Mouse (Mus musculus) spleen, adult 2 months (tissue): ENCODE data around the gene F3. TPM values are rescaled to one million over a fixed set of nuclear protein-coding genes. Genes with fewer than 3 reads are reported as not detected.
A peak's percentile ranks its signal among the peaks of the same experiment; 100 is the strongest.

Experiments
- DNase-seq, 2 experiments: peaks; one replicate each; pipeline versions ENCODE4 v3.0.0 to v3.0.0-alpha.2; 2012 to 2021; ENCODE audit warnings: low spot score in 2 of 2, low read depth in 1 of 2
- H3K27ac ChIP-seq: fragments of 200-500 bp; 2 replicates; pipeline ENCODE4 v1.5.1; 2012; ENCODE audit warnings: low read length, inconsistent platforms; ENCODE audit not compliant: insufficient read depth
- H3K27me3 ChIP-seq: fragments of 200-500 bp; 2 replicates; pipeline ENCODE4 v1.6.1; 2012; ENCODE audit warnings: mild to moderate bottlenecking, moderate library complexity, low read length, inconsistent platforms; ENCODE audit not compliant: control insufficient read depth, insufficient read depth
- H3K36me3 ChIP-seq: fragments of 200-500 bp; 2 replicates; pipeline ENCODE4 v1.6.1; 2012; ENCODE audit warnings: mild to moderate bottlenecking, low read length, inconsistent platforms; ENCODE audit not compliant: control insufficient read depth, insufficient read depth
- H3K4me1 ChIP-seq: fragments of 200-500 bp; 2 replicates; pipeline ENCODE4 v1.6.1; 2011; ENCODE audit warnings: inconsistent platforms; ENCODE audit not compliant: control insufficient read depth, insufficient read depth, insufficient read length
- H3K4me3 ChIP-seq: fragments of 200-500 bp; 2 replicates; pipeline ENCODE4 v1.5.1; 2011; ENCODE audit warnings: mild to moderate bottlenecking, inconsistent platforms; ENCODE audit not compliant: insufficient read depth, insufficient read length; ENCODE audit errors: extremely low read depth
- CTCF ChIP-seq: fragments of 200-500 bp; IDR thresholded peaks from 2 replicates; pipeline ENCODE4 v1.5.1; 2011; ENCODE audit warnings: mild to moderate bottlenecking, inconsistent platforms; ENCODE audit not compliant: insufficient read depth, insufficient read length, insufficient replicate concordance; ENCODE audit errors: extremely low read depth
- POLR2A ChIP-seq: fragments of 200-500 bp; IDR thresholded peaks from 2 replicates; pipeline ENCODE4 v1.6.1; 2011; ENCODE audit warnings: low read depth, low read length, inconsistent platforms
- WGBS: fragments of 180-500 bp; shearing (Covaris S2); methylation state at CpG from one replicate; pipeline ENCODE4 v1.1.7; 2018; 5-methylcytosine and 5-hydroxymethylcytosine counted together
- polyA plus RNA-seq: library from polyadenylated mRNA; depleted of rRNA; stranded (reverse); fragments of >200 nt; gene quantifications from 2 replicates; pipeline ENCODE4 v1.2.3, GENCODE M21; 2012; rRNA removed

The F3 gene
- 3.1 and 3.4 TPM in 2 replicates for polyA plus RNA-seq

DNA sequence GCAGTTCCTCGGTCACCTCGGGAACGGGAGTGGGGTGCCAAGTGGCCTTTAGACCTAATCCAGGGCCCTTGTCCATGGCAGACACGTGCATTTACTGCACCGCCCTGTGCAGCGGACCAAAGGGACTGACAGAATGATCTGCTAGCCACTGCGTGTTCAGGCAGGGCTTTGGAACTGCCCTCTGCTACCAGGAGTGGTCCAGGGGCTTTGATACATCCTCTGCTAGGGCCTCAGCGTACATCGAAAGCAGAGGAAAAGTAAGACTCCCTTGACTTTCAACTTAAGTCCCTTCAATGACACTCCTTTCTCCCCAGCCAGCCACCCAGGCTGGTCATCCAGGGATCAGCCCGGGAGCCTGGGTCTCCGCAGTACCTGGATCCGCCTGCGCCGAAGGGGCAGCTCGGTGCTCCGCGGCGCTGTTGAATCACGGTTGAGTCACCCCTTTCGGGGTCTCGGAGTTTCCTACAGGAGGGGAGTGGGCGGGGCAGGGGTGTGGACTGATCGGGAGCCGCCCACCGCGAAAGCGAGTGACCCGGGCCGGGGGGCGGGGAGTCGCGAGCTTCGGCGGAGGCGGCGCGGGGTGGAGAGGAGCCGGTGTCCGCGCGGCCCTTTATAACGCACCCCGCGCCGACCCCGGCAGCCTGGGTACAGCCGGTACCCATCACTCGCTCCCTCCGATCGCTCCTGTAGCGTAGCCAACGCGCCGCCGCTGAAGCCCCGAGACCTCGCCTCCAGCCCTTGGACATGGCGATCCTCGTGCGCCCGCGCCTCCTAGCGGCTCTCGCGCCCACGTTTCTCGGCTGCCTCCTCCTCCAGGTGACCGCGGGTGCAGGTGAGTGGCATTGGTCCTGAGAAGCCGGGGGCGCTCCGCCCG is at the start of gene F3:
F3 (plus strand) TSS at position 567 of the 874 bp plus-strand sequence.
- Histone ChIP-seq H3K4me3 (peak within 1 kb of the TSS; percentile 50), H3K36me3 (no peaks in the 10 kb centered on the region), H3K27ac (no peak within 1 kb of the TSS), H3K27me3 (peaks cover 9% of the 10 kb centered on the region), H3K4me1 (peaks cover 8% of the 10 kb centered on the region)
- peak in 1 of 2 experiments; percentile 44 for DNase-seq
- peak; percentile 45; the same call in 1 of the 2 replicates for TF ChIP-seq CTCF
- no peak for TF ChIP-seq POLR2A
- 1% methylated on average over 72 of the region's 73 CpGs for WGBS

DNA sequence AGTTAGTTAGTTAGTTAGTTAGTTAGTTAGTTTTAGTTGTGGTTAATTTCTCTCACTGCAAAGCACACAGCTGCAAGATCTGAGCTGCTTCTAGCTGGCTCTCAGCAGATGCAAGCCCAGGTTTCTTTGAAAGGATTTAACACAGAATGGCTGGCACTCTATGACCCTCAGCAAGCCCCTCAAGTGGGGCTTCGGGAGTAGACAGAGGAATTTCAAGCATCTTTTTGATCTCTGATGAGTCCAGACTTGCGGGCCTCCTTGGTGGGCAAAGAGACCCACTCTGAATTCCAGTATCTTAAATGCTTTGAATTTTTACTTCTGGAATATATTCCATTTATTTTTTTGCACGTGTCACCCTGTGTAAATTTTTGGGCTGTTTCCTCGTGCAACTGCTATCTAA is 44.4 kb upstream of the F3 start:
- no peak overlapping the region for H3K27ac ChIP-seq
- H3K27me3 ChIP-seq, result no peaks in the 10 kb centered on the region
- no peak for DNase-seq
- H3K4me1 ChIP-seq, result no peaks in the 10 kb centered on the region
- no peak overlapping the region for H3K4me3 ChIP-seq
- WGBS, result 87% methylated on average over 4 of the region's 4 CpGs
- TF ChIP-seq POLR2A (no peak), CTCF (no peak)
- no peaks in the 10 kb centered on the region for H3K36me3 ChIP-seq

DNA sequence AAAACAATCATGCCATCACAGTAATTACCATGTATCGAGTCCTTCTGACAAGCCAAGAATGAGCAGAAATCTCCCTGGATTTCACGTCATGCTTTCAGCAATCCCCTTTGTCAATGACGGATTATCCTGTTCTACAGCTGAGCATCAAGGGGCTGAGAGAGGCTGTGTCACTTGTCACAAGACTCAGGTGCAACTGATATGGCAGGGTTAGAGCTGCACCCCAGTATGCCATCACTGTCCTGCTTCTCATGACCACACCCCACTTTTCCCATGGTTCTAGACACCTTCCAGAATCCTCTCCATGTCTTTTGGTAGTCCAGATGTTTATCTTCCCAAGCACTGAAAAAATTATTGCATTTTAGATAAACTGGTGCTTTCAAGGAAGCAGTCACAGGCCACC is 43.9 kb upstream of the F3 start:
- WGBS, result 88% methylated on average over 3 of the region's 3 CpGs
- no peaks in the 10 kb centered on the region for H3K27me3 ChIP-seq
- H3K36me3 ChIP-seq, result no peaks in the 10 kb centered on the region
- TF ChIP-seq CTCF, result no peak
- TF ChIP-seq POLR2A, result no peak
- H3K4me1 ChIP-seq, result no peaks in the 10 kb centered on the region
- H3K27ac ChIP-seq, result no peak overlapping the region
- no peak for DNase-seq
- H3K4me3 ChIP-seq, result no peak overlapping the region

DNA sequence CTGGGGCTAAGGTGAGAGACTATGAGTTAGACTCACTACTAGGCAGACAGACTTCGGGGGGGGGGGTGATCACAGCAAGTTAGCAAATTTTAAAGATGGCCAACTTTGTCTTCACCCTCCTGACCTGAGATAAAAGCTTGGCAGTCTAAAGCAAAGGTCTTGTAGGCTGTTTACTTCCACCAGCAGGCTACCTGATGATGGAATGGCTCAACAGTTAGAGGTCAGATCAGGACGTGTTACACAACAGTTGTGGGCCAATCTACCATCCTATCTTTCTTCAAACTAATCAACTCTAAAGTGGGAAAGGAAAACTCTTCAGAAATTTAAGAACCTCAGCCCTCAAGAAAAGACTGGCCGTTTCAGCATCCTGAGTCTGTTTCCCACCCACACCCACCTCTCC is 43.1 kb upstream of the F3 start:
- TF ChIP-seq CTCF (no peak), POLR2A (no peak)
- 75% methylated on average over 3 of the region's 3 CpGs for WGBS
- Histone ChIP-seq H3K27me3 (no peaks in the 10 kb centered on the region), H3K4me3 (no peak overlapping the region), H3K36me3 (no peaks in the 10 kb centered on the region), H3K4me1 (no peaks in the 10 kb centered on the region), H3K27ac (no peak overlapping the region)
- DNase-seq, result no peak

DNA sequence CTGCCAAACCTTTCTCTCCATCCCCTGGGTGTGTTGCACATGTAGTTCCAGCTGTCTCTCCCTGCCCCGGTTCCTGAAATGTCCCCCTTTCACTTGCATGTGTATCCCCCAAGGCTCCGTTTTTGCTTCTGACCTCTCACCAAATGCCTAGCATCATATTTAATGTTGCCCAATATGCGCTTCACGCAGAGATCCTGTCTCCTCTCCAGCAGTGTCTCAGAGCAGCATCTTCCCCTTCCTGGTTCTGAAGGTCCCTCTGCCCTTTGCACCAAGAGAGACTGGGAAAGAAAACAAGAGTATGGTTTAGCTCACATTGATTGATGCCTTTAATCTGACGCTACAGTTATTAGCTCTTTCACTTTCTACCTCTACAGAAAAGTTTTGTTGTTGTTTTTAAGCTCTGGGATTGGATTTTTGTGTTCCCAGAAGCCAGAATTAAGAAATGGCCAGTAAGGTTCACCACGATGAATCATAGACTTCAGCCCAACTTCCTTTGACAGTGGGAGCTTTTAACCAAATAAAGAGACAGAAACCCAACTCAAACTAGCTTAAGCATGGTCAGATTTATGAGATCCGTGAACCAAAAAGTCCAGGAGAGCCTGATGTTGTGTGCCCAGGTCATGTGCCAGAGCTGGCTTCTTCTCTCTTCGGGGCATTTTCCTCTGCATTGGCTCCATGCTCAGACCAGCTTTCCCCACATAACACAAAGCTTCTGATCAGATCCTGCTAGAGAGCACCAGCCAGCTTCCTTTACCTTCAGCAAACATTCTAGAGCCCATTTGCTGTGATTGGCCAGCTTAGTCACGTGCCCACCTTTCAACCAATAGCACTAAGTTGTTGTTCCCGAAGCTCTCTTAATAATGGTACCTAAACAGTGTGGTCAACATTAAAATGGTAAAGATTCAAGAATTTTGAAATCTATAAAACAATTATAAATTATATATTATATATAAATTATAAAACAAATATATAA is 40.6 kb upstream of the F3 start:
- no peak for DNase-seq
- H3K4me3 ChIP-seq, result no peak overlapping the region
- no peak for TF ChIP-seq CTCF
- no peak for TF ChIP-seq POLR2A
- H3K36me3 ChIP-seq, result no peaks in the 10 kb centered on the region
- H3K4me1 ChIP-seq, result no peaks in the 10 kb centered on the region
- H3K27ac ChIP-seq, result no peak overlapping the region
- WGBS, result 70% methylated on average over 10 of the region's 10 CpGs
- H3K27me3 ChIP-seq, result no peaks in the 10 kb centered on the region

DNA sequence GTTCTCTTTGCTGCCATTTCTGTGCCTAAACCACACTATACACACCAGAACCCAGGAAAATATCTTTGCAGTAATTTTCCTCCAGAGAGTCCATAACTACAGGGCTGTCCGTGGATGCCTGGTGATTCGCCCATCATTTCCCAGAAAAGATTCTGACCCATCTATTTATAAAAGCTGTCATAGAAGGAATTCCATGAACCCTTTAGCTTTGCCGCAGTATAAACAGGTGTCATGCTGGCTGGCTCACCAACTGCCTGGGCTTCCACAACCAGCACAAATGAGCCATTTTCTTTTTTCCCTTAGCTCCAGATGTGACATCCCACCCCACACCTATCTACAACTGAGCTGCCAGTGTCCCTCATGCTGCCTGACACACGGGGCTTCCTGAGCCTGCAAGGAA is 38.8 kb upstream of the F3 start:
- no peaks in the 10 kb centered on the region for H3K4me1 ChIP-seq
- WGBS, result 82% methylated on average over 4 of the region's 4 CpGs
- DNase-seq, result no peak
- no peak for TF ChIP-seq CTCF
- TF ChIP-seq POLR2A, result no peak
- H3K27me3 ChIP-seq, result no peaks in the 10 kb centered on the region
- no peak overlapping the region for H3K4me3 ChIP-seq
- no peaks in the 10 kb centered on the region for H3K36me3 ChIP-seq
- H3K27ac ChIP-seq, result no peak overlapping the region
